Mouse (Mus musculus): ENCODE data around the gene Gm20388. TPM values are rescaled to one million over a fixed set of nuclear protein-coding genes. Genes with fewer than 3 reads are reported as not detected.
A peak's percentile ranks its signal among the peaks of the same experiment; 100 is the strongest.

Gm20388 gene
- polyA plus RNA-seq, 1 experiment from 2014 or later = not detected

DNA sequence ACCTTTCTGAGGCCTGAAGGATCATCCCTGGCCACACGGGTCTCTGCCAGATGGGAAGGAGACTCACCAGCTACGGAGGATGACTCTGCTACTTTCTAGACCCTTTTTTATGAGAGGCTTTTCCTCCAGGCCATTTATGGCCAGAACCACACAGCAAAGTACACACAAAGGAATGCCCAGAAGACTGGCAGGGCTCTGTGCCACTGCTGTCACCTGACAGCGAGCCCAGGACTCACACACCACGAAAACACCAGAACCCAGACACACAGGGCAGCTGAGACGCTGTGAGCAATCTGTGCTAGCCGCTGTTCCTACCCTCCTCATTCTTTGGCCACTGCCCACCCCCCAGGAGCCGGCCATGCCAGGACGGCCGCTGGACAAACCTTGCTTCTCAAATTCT, 4465.1 kb downstream of the Gm20388 start:
- 88% methylated on average over 9 of the region's 9 CpGs for WGBS
- Histone ChIP-seq H3K9ac (ENCODE audit: low read length) (no peak overlapping the region), H3K36me3 (ENCODE audit: control insufficient read depth, insufficient read depth, low read length) (no peaks in the 10 kb centered on the region), H3K4me2 (no peak overlapping the region), H3K27ac (ENCODE audit: low read depth, low read length) (no peak overlapping the region), H3K4me3 (ENCODE audit: low read depth, low read length) (no peak overlapping the region), H3K27me3 (ENCODE audit: control insufficient read depth, insufficient read depth, low read length) (no peaks in the 10 kb centered on the region), H3K4me1 (ENCODE audit: control insufficient read depth, insufficient read depth, low read length) (no peaks in the 10 kb centered on the region), H3K9me3 (ENCODE audit: control insufficient read depth, low read length) (no peaks in the 10 kb centered on the region)
- no peak for ATAC-seq (ENCODE audit: low FRiP score)
- no peak for DNase-seq (ENCODE audit: low spot score, missing footprints)

DNA sequence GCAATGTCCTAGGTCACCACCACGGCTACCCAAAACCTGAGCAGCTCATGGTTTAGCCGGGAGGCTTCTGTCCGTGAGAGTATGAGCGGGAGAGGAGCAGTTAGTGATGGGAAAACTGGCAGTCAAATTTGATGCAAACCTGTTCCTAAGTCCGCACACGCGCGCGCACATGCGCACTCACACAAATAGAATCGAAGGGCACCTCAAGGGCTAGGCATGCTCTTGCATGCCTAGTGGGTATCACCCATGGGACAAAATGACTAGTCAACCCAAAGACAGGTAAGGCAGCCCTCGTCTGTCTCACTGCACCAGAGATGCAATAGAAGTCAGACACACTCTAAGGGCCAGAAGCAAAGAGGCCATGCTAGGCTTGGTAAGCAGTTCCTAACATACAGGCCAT, 4465.8 kb downstream of the Gm20388 start:
- Histone ChIP-seq H3K4me1 (ENCODE audit: control insufficient read depth, insufficient read depth, low read length) (no peaks in the 10 kb centered on the region), H3K27me3 (ENCODE audit: control insufficient read depth, insufficient read depth, low read length) (no peaks in the 10 kb centered on the region), H3K27ac (ENCODE audit: low read depth, low read length) (no peak overlapping the region), H3K4me3 (ENCODE audit: low read depth, low read length) (no peak overlapping the region), H3K36me3 (ENCODE audit: control insufficient read depth, insufficient read depth, low read length) (no peaks in the 10 kb centered on the region), H3K4me2 (no peak overlapping the region), H3K9me3 (ENCODE audit: control insufficient read depth, low read length) (no peaks in the 10 kb centered on the region), H3K9ac (ENCODE audit: low read length) (no peak overlapping the region)
- WGBS = 94% methylated on average over 12 of the region's 12 CpGs
- ATAC-seq (ENCODE audit: low FRiP score) = no peak
- DNase-seq (ENCODE audit: low spot score, missing footprints) = no peak

DNA sequence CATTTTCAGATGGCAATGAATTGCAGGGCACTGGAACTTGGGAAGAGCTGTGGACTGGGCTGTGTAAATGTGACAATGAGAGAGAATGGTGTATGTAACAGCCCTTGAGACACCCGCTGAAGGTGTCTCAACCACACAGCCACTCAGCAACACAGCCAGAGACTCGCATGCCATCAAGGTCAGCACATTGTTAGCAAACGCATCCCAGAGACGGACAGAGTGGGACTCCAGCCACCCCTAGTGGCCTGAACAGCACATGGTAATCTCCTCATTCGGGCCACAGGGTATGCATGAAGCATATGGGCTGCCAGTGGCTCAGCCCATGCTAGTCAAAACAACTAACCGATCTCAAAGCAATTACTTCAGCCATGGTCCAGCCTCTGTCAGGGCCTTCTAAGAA, 4468.6 kb downstream of the Gm20388 start:
- peaks cover 3% of the 10 kb centered on the region; the same call in 1 of the 2 replicates for H3K4me1 ChIP-seq (ENCODE audit: control insufficient read depth, insufficient read depth, low read length)

DNA sequence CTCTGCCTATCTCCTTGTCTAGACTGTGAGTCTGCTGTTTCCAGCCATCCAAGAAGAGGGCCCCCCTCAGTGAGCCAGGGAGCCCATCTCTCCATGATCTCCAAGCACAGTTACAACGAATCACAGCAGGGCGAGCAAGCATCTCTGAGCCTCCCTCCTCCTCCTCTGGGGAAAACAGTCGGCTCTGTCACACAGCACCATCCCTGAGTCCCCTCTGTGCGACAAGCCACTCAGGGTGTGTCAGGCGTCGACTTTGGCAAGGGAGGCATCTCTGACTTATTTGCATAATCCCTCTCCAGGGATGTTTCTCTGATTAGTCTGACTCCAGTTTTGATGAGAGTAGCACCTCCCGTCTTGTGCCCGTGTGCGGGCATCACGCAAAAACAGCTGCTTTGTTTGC, 4471.6 kb downstream of the Gm20388 start:
- no peaks in the 10 kb centered on the region for H3K9me3 ChIP-seq (ENCODE audit: control insufficient read depth, low read length)
- no peak overlapping the region for H3K9ac ChIP-seq (ENCODE audit: low read length)
- H3K4me1 ChIP-seq (ENCODE audit: control insufficient read depth, insufficient read depth, low read length) = peaks cover 3% of the 10 kb centered on the region; the same call in 1 of the 2 replicates
- 0 out of 2 replicates have a peak, but pooled peaks have one; percentile 42 for ATAC-seq (ENCODE audit: low FRiP score)
- no peaks in the 10 kb centered on the region for H3K36me3 ChIP-seq (ENCODE audit: control insufficient read depth, insufficient read depth, low read length)
- no peaks in the 10 kb centered on the region for H3K27me3 ChIP-seq (ENCODE audit: control insufficient read depth, insufficient read depth, low read length)
- H3K4me2 ChIP-seq = no peak overlapping the region
- WGBS = 39% methylated on average over 10 of the region's 10 CpGs
- H3K27ac ChIP-seq (ENCODE audit: low read depth, low read length) = no peak overlapping the region
- DNase-seq (ENCODE audit: low spot score, missing footprints) = no peak
- no peak overlapping the region for H3K4me3 ChIP-seq (ENCODE audit: low read depth, low read length)

More for the DNA sequence above, 4468.6 kb downstream of the Gm20388 start:
- H3K36me3 ChIP-seq (ENCODE audit: control insufficient read depth, insufficient read depth, low read length) = no peaks in the 10 kb centered on the region
- no peaks in the 10 kb centered on the region for H3K27me3 ChIP-seq (ENCODE audit: control insufficient read depth, insufficient read depth, low read length)
- no peak overlapping the region for H3K4me2 ChIP-seq
- no peak overlapping the region for H3K27ac ChIP-seq (ENCODE audit: low read depth, low read length)
- H3K4me3 ChIP-seq (ENCODE audit: low read depth, low read length) = no peak overlapping the region
- 69% methylated on average over 6 of the region's 6 CpGs for WGBS
- DNase-seq (ENCODE audit: low spot score, missing footprints) (no peak), ATAC-seq (ENCODE audit: low FRiP score) (no peak)
- no peaks in the 10 kb centered on the region for H3K9me3 ChIP-seq (ENCODE audit: control insufficient read depth, low read length)
- H3K9ac ChIP-seq (ENCODE audit: low read length) = no peak overlapping the region

DNA sequence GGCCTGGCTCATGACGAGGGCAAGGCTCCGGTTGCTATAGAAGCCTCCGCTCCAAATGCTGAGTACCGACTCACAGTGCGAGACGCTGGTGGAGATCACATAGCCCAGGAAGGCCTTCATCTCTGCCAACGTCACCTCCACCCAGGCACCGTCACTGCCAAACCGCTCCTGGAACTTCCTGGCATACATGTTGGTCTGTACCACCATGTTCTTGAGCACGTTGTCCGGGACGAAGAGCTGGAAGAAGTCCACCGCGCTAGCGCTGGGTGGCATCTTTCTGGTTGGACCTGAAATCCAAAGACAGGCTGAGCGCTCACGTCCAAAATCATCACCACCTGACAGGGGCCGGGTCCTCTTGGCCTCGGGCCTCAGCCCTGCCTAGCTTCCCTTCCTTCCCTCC, 4473.7 kb downstream of the Gm20388 start:
- Histone ChIP-seq H3K27me3 (ENCODE audit: control insufficient read depth, insufficient read depth, low read length) (no peaks in the 10 kb centered on the region), H3K4me1 (ENCODE audit: control insufficient read depth, insufficient read depth, low read length) (peaks cover 3% of the 10 kb centered on the region; the same call in 1 of the 2 replicates), H3K36me3 (ENCODE audit: control insufficient read depth, insufficient read depth, low read length) (no peaks in the 10 kb centered on the region), H3K9ac (ENCODE audit: low read length) (no peak overlapping the region), H3K9me3 (ENCODE audit: control insufficient read depth, low read length) (no peaks in the 10 kb centered on the region), H3K4me3 (ENCODE audit: low read depth, low read length) (no peak overlapping the region), H3K4me2 (no peak overlapping the region), H3K27ac (ENCODE audit: low read depth, low read length) (no peak overlapping the region)
- DNase-seq (ENCODE audit: low spot score, missing footprints) = no peak
- ATAC-seq (ENCODE audit: low FRiP score) = no peak
- WGBS = 94% methylated on average over 19 of the region's 19 CpGs

DNA sequence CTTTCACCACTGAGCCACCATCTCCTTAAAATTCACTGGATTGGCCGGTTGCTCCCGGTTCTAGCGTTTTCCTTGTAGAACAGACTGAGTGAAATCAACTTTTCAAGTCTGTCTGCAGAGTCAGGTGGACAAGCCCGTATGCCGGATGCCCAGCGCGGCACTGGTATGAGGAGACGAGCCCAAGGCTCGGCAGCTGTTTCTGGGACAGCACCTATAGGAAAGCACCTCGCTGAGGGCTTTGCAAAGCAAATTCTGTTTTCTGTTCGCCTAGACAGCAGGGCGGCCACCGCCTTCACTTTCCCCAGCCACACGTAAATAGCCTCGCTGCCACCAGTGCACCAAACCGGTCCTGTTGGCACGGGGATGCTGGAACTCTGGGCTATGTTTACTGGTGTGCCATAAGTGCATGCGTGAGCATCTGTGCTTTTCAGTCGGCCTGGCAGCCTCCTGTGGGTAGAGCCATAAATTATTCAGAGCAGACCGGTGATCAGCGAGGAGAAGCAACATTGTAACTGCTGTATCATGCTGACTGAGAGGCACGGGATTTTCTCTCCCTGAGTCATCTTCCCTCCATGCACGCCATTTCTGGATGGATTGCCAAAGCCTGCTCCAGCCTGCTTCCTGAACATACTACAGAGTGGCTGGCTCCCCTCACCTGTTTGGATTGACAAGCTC, 4475.7 kb downstream of the Gm20388 start:
- no peak overlapping the region for H3K27ac ChIP-seq (ENCODE audit: low read depth, low read length)
- DNase-seq (ENCODE audit: low spot score, missing footprints) (no peak), ATAC-seq (ENCODE audit: low FRiP score) (no peak)
- WGBS = 87% methylated on average over 23 of the region's 23 CpGs
- no peak overlapping the region for H3K9ac ChIP-seq (ENCODE audit: low read length)
- H3K4me1 ChIP-seq (ENCODE audit: control insufficient read depth, insufficient read depth, low read length) = peaks cover 3% of the 10 kb centered on the region; the same call in 1 of the 2 replicates
- no peaks in the 10 kb centered on the region for H3K9me3 ChIP-seq (ENCODE audit: control insufficient read depth, low read length)
- H3K4me2 ChIP-seq = no peak overlapping the region
- no peak overlapping the region for H3K4me3 ChIP-seq (ENCODE audit: low read depth, low read length)
- no peaks in the 10 kb centered on the region for H3K36me3 ChIP-seq (ENCODE audit: control insufficient read depth, insufficient read depth, low read length)
- no peaks in the 10 kb centered on the region for H3K27me3 ChIP-seq (ENCODE audit: control insufficient read depth, insufficient read depth, low read length)

DNA sequence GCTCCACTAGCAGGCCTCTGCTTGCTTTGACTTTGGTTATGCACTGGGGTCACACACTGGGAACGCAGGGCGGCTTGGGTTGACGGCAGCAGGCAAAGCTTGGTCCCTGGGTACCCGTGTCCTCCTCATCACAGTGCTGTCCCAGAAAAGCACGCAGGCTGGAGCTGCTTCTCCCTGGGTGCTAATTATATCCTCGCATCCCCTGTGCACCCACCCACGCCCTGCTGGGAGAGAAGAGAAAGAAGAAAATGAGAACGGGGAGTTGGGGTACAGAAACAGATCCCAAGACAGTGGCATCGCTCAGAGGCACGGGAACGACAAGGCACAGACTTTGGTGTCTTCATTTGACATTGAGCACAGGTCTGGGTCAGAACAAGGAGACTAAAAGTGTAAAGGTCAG, 4478.9 kb downstream of the Gm20388 start:
- ATAC-seq (ENCODE audit: low FRiP score) = no peak
- Histone ChIP-seq H3K9me3 (ENCODE audit: control insufficient read depth, low read length) (no peaks in the 10 kb centered on the region), H3K4me3 (ENCODE audit: low read depth, low read length) (no peak overlapping the region), H3K4me2 (no peak overlapping the region), H3K27ac (ENCODE audit: low read depth, low read length) (no peak overlapping the region), H3K27me3 (ENCODE audit: control insufficient read depth, insufficient read depth, low read length) (no peaks in the 10 kb centered on the region), H3K36me3 (ENCODE audit: control insufficient read depth, insufficient read depth, low read length) (no peaks in the 10 kb centered on the region), H3K9ac (ENCODE audit: low read length) (no peak overlapping the region), H3K4me1 (ENCODE audit: control insufficient read depth, insufficient read depth, low read length) (no peaks in the 10 kb centered on the region)
- WGBS = 84% methylated on average over 11 of the region's 11 CpGs
- DNase-seq (ENCODE audit: low spot score, missing footprints) = no peak

DNA sequence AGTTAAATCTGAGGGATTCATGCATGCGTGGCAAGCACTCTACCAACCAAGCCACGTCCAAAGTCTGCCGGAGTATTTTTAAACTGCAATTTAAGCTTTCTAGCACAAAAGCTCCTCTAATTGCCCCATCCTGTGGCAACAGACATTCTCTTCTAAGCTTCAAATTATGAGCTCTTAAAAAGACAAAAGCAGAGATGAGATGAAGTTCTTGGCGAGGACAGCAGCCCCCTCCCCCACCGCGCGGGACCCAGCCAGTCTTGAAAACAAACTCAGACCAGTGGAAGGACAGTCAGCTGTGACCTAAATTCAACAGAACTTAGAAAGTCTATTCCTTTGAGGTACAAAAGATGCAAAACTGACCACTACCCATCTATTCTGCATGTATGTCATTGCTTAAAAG, 4480.6 kb downstream of the Gm20388 start:
- 86% methylated on average over 7 of the region's 7 CpGs for WGBS
- ATAC-seq (ENCODE audit: low FRiP score) = no peak
- H3K9ac ChIP-seq (ENCODE audit: low read length) = no peak overlapping the region

DNA sequence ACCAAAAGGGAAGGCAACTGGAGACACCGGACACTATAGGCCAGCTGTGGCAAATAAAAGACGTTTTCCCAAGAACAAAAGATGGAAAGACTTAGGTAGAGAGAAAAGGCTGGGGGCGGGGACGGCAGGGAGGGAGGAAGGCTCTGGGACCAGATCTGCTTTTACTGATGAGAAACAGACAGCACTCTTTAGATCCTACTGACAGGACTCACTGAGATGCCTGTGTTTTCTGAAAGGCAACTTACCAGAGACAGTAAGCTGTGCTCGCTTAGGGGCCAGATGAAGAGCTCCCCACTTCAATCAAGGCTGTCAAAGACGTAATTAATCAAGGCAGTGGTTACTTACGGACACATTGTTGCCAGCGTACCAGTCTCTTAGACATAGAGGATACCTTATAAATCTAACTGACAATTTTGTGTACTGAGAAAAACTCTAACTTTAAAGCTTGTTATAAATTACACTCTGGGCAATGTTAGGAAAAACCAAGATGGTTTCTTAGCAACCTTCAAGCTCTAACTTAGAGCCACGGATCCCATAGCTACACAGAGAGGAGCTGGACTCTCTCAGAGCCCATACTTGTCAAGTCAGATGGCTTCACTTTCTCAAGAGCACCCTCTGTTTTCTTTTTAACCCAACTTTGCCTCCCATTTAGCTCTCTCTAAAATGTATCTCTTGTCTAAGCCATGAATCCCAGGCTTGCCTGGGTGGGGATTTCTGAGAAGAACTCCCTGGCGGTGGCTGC, 4481.8 kb downstream of the Gm20388 start:
- H3K4me3 ChIP-seq (ENCODE audit: low read depth, low read length) = no peak overlapping the region
- H3K36me3 ChIP-seq (ENCODE audit: control insufficient read depth, insufficient read depth, low read length) = no peaks in the 10 kb centered on the region
- no peak for ATAC-seq (ENCODE audit: low FRiP score)
- no peak overlapping the region for H3K9ac ChIP-seq (ENCODE audit: low read length)
- no peaks in the 10 kb centered on the region for H3K9me3 ChIP-seq (ENCODE audit: control insufficient read depth, low read length)
- no peak overlapping the region for H3K4me2 ChIP-seq
- no peaks in the 10 kb centered on the region for H3K4me1 ChIP-seq (ENCODE audit: control insufficient read depth, insufficient read depth, low read length)
- no peak overlapping the region for H3K27ac ChIP-seq (ENCODE audit: low read depth, low read length)
- H3K27me3 ChIP-seq (ENCODE audit: control insufficient read depth, insufficient read depth, low read length) = no peaks in the 10 kb centered on the region
- DNase-seq (ENCODE audit: low spot score, missing footprints) = peak; percentile 49
- WGBS = 61% methylated on average over 10 of the region's 10 CpGs

More for the DNA sequence above, 4480.6 kb downstream of the Gm20388 start:
- Histone ChIP-seq H3K4me3 (ENCODE audit: low read depth, low read length) (no peak overlapping the region), H3K27me3 (ENCODE audit: control insufficient read depth, insufficient read depth, low read length) (no peaks in the 10 kb centered on the region), H3K27ac (ENCODE audit: low read depth, low read length) (no peak overlapping the region), H3K4me2 (no peak overlapping the region), H3K9me3 (ENCODE audit: control insufficient read depth, low read length) (no peaks in the 10 kb centered on the region), H3K36me3 (ENCODE audit: control insufficient read depth, insufficient read depth, low read length) (no peaks in the 10 kb centered on the region), H3K4me1 (ENCODE audit: control insufficient read depth, insufficient read depth, low read length) (no peaks in the 10 kb centered on the region)
- DNase-seq (ENCODE audit: low spot score, missing footprints) = peak; percentile 8

Data from midbrain, embryonic 11.5 days (tissue).